Mouse (Mus musculus) limb, embryonic 14.5 days (tissue): ENCODE results near the gene Zfp882. TPM values are rescaled to one million over a fixed set of nuclear protein-coding genes. Genes with fewer than 3 reads are reported as not detected.
"Not testable (repeated sequence)": the region's sequence is repeated elsewhere in the genome, so short reads cannot be mapped to it uniquely, and the experiment has no call there.

ENCODE experiments used
- ATAC-seq: fragments of 200-750 bp; cut with Nextera tagmentation; 2 replicates; pipeline ENCODE4 v1.8.0; 2017; ENCODE audit warnings: low read depth, moderate number of reproducible peaks, moderate TSS enrichment; ENCODE audit not compliant: low FRiP score
- DNase-seq: peaks from one replicate; pipeline ENCODE4 v3.0.0-alpha.2; 2015; ENCODE audit warnings: low spot score
- H3K27ac ChIP-seq: fragments of 300-500 bp; sonication (generic); replicated peaks from 2 replicates; pipeline ENCODE4 v1.5.1; 2014; ENCODE audit warnings: low read depth, mild to moderate bottlenecking, low read length, moderate library complexity, mixed read lengths
- H3K27me3 ChIP-seq: fragments of 300-500 bp; sonication (generic); 2 replicates; pipeline ENCODE4 v1.6.1; 2014; ENCODE audit warnings: low read length, mixed read lengths; ENCODE audit not compliant: control insufficient read depth, insufficient read depth
- H3K36me3 ChIP-seq: fragments of 300-500 bp; sonication (generic); 2 replicates; pipeline ENCODE4 v1.6.1; 2014; ENCODE audit warnings: mild to moderate bottlenecking, low read length, moderate library complexity, mixed read lengths; ENCODE audit not compliant: control insufficient read depth, insufficient read depth
- H3K4me1 ChIP-seq: fragments of 300-500 bp; sonication (generic); 2 replicates; pipeline ENCODE4 v1.6.1; 2014; ENCODE audit warnings: antibody characterized with exemption, low read length, mixed read lengths; ENCODE audit not compliant: control insufficient read depth, insufficient read depth
- H3K4me2 ChIP-seq: fragments of 300-500 bp; sonication (generic); replicated peaks from 2 replicates; pipeline ENCODE4 v1.6.1; 2014; ENCODE audit warnings: low read depth, mild to moderate bottlenecking, low read length, moderate library complexity; ENCODE audit not compliant: severe bottlenecking
- H3K4me3 ChIP-seq: fragments of 300-500 bp; sonication (generic); replicated peaks from 2 replicates; pipeline ENCODE4 v1.5.1; 2014; ENCODE audit warnings: low read length
- H3K9ac ChIP-seq: fragments of 300-500 bp; sonication (generic); 2 replicates; pipeline ENCODE4 v1.6.1; 2014; ENCODE audit warnings: mild to moderate bottlenecking, low read depth, low read length, moderate library complexity; ENCODE audit not compliant: severe bottlenecking
- H3K9me3 ChIP-seq: fragments of 300-500 bp; sonication (generic); 2 replicates; pipeline ENCODE4 v1.6.1; 2016; ENCODE audit warnings: low read length; ENCODE audit not compliant: control insufficient read depth
- POLR2A ChIP-seq: fragments of 200-500 bp; IDR thresholded peaks from 2 replicates; pipeline ENCODE4 v1.8.0; 2012; ENCODE audit warnings: inconsistent platforms, mild to moderate bottlenecking, moderate library complexity, borderline replicate concordance; ENCODE audit not compliant: insufficient read depth, insufficient read length; ENCODE audit errors: extremely low read depth
- WGBS: fragments of 180-500 bp; shearing (Covaris S2); extraction: QIAGEN DNeasy Blood & Tissue Kit; methylation state at CpG from one replicate; pipeline ENCODE4 v1.1.7; 2014; 5-methylcytosine and 5-hydroxymethylcytosine counted together
- polyA plus RNA-seq, 2 experiments: library from polyadenylated mRNA; depleted of rRNA in 1 of 2; stranded (reverse) in 1 of 2; unstranded in 1 of 2; fragments of >200 nt; fragmentation: Nextera tagmentation in 1 of 2; extraction: Ambion mirVana in 1 of 2; gene quantifications; 2 replicates each; pipeline versions ENCODE4 v1.2.1 to v1.2.3; 2012 to 2014

Gene Zfp882
- polyA plus RNA-seq, 2 experiments: 5.5 to 5.7 TPM

DNA sequence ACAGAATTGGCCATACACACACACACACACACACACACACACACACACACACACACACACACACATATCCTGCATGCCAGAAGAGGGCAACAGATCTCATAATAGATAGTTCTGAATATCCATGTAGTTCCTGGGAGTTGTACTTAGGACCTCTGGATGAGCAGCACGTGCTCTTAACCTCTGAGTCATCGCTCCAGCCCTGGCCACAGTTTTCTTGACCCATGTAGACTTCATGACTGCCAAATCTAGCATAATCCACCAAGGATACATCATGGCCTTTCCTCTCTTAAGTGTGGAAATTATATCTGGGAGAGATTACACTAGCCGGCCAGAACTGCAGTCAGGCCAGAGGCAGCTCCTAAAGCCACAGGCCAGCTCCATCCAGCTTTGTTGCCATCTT is 18.1 kb downstream of the Zfp882 start:
- no peak overlapping the region for H3K4me3 ChIP-seq
- H3K27ac ChIP-seq: no peak overlapping the region
- DNase-seq: no peak
- H3K36me3 ChIP-seq: peaks cover 33% of the 10 kb centered on the region
- no peak for TF ChIP-seq POLR2A
- ATAC-seq: no peak
- no peak overlapping the region for H3K9ac ChIP-seq
- WGBS: 96% methylated on average over 3 of the region's 3 CpGs
- H3K9me3 ChIP-seq: no peaks in the 10 kb centered on the region
- no peak overlapping the region for H3K4me2 ChIP-seq
- H3K27me3 ChIP-seq: no peaks in the 10 kb centered on the region
- peaks cover 3% of the 10 kb centered on the region; the same call in 1 of the 2 replicates for H3K4me1 ChIP-seq

GRCm38 (mm10) chr8:71927779-71928178 is 19.4 kb downstream of the Zfp882 start:
- H3K4me1 ChIP-seq: peaks cover 3% of the 10 kb centered on the region; the same call in 1 of the 2 replicates
- no peak overlapping the region for H3K4me2 ChIP-seq
- no peaks in the 10 kb centered on the region for H3K27me3 ChIP-seq
- no peak for TF ChIP-seq POLR2A
- DNase-seq (no peak), ATAC-seq (no peak)
- no peak overlapping the region for H3K9ac ChIP-seq
- no peak overlapping the region for H3K27ac ChIP-seq
- H3K4me3 ChIP-seq: no peak overlapping the region
- no peaks in the 10 kb centered on the region for H3K9me3 ChIP-seq
- peaks cover 37% of the 10 kb centered on the region for H3K36me3 ChIP-seq

GRCm38 (mm10) chr8:71938037-71938436 is 29.6 kb downstream of the Zfp882 start:
- not testable (repeated sequence) for H3K9me3 ChIP-seq, H3K4me3 ChIP-seq, H3K4me2 ChIP-seq, ATAC-seq, H3K27me3 ChIP-seq, H3K9ac ChIP-seq, H3K36me3 ChIP-seq, DNase-seq, H3K4me1 ChIP-seq, H3K27ac ChIP-seq
- 81% methylated on average over 2 of the region's 2 CpGs for WGBS

- Histone ChIP-seq H3K9ac (no peak overlapping the region), H3K4me3 (no peak overlapping the region), H3K36me3 (no peaks in the 10 kb centered on the region), H3K4me2 (no peak overlapping the region), H3K4me1 (no peaks in the 10 kb centered on the region), H3K27me3 (no peaks in the 10 kb centered on the region), H3K9me3 (no peaks in the 10 kb centered on the region), H3K27ac (no peak overlapping the region)
- no peak for DNase-seq
- TF ChIP-seq POLR2A: no peak
- ATAC-seq: no peak
- 85% methylated on average over 2 of the region's 2 CpGs for WGBS
Observed at GRCm38 (mm10) chr8:71940293-71941208, 32.1 kb downstream of the Zfp882 start.

DNA sequence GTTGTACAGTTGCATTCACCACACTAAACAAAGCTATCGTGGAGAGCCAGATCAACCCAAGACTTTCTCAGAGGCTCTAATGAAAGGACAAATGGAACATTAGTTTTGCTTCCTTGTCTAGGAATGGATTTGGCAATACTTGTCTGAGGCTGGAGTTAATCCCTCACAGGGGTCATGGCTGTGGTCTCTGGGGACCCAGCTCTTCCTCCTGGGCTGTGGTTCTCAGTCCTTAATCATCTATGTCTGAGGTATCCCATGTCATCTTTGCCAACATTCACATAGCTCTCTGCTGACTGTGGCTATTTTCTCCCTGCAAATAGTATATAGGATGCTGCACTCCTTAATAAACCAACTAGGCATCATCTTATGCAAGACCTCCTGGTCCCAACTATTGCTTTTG is 33.4 kb downstream of the Zfp882 start:
- H3K4me1 ChIP-seq: no peaks in the 10 kb centered on the region
- TF ChIP-seq POLR2A: no peak

GRCm38 (mm10) chr8:71948624-71949023 is 40.2 kb downstream of the Zfp882 start:
- DNase-seq (no peak), ATAC-seq (no peak)
- 89% methylated on average over 5 of the region's 5 CpGs for WGBS
- no peaks in the 10 kb centered on the region for H3K36me3 ChIP-seq
- no peak overlapping the region for H3K4me3 ChIP-seq
- no peak overlapping the region for H3K27ac ChIP-seq
- H3K4me2 ChIP-seq: no peak overlapping the region
- no peak for TF ChIP-seq POLR2A
- H3K27me3 ChIP-seq: no peaks in the 10 kb centered on the region
- no peaks in the 10 kb centered on the region for H3K9me3 ChIP-seq
- H3K4me1 ChIP-seq: peaks cover 4% of the 10 kb centered on the region; the same call in 1 of the 2 replicates
- no peak overlapping the region for H3K9ac ChIP-seq

More for the DNA sequence above, 33.4 kb downstream of the Zfp882 start:
- H3K27ac ChIP-seq: no peak overlapping the region
- H3K4me3 ChIP-seq: no peak overlapping the region
- H3K9me3 ChIP-seq: no peaks in the 10 kb centered on the region
- no peaks in the 10 kb centered on the region for H3K27me3 ChIP-seq
- WGBS: 95% methylated on average over 1 of the region's 1 CpGs
- H3K36me3 ChIP-seq: no peaks in the 10 kb centered on the region
- DNase-seq (no peak), ATAC-seq (no peak)
- H3K9ac ChIP-seq: no peak overlapping the region
- H3K4me2 ChIP-seq: no peak overlapping the region
